Mouse (Mus musculus): ENCODE measurements at regions not wholly inside any gene's neighbourhood (a gene's known extent, or its start where the extent isn't known, plus 50 kb on each side); places are given as distances from the start of the nearest gene placed in this dataset.
"Not testable (repeated sequence)": the region's sequence is repeated elsewhere in the genome, so short reads cannot be mapped to it uniquely, and the experiment has no call there.

DNA sequence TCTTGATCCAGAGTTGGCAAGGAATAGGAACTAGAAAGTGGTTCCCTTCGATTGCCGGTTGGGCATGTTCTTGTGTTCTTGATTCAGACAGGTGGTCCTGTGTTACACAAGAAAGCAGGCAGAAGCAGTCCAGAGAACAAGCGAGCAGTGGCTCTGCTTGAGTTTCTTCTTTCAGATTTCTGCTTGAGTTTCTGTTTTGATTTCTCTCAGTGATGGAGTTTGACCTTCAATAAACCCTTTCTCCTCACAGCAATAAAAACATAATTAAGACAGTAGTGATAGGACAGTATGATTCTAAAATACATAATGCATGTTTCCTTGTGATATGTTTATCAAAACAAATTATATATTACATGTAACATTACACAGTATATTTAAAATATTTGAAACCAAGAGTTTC is 59.1 kb downstream of the Klf6 start:
- H3K27me3 ChIP-seq (ENCODE audit: control insufficient read depth, insufficient read depth, low read length): no peaks in the 10 kb centered on the region
- H3K9ac ChIP-seq (replicated peaks; ENCODE audit: low read length): no peak overlapping the region
- H3K4me2 ChIP-seq (ENCODE audit: low read depth, low read length): no peak overlapping the region
- no peaks in the 10 kb centered on the region for H3K36me3 ChIP-seq (replicated peaks; ENCODE audit: control insufficient read depth, insufficient read depth, low read depth, low read length)
- H3K4me3 ChIP-seq (ENCODE audit: low read depth, low read length): no peak overlapping the region
- no peak for DNase-seq (ENCODE audit: low spot score)
- no peaks in the 10 kb centered on the region for H3K9me3 ChIP-seq (replicated peaks; ENCODE audit: control insufficient read depth, low read length)
- no peak overlapping the region for H3K27ac ChIP-seq (replicated peaks; ENCODE audit: low read depth, low read length)
- WGBS: 74% methylated on average over 3 of the region's 3 CpGs
- ATAC-seq (replicated peaks; ENCODE audit: insufficient number of reproducible peaks, low FRiP score, low TSS enrichment, low read depth): no peak
- no peaks in the 10 kb centered on the region for H3K4me1 ChIP-seq (ENCODE audit: control insufficient read depth, insufficient read depth, low read length)

- DNase-seq (ENCODE audit: low spot score) (no peak), ATAC-seq (replicated peaks; ENCODE audit: insufficient number of reproducible peaks, low FRiP score, low TSS enrichment, low read depth) (no peak)
- 93% methylated on average over 2 of the region's 2 CpGs for WGBS
- Histone ChIP-seq H3K4me1 (ENCODE audit: control insufficient read depth, insufficient read depth, low read length) (no peaks in the 10 kb centered on the region), H3K9ac (replicated peaks; ENCODE audit: low read length) (no peak overlapping the region), H3K4me2 (ENCODE audit: low read depth, low read length) (no peak overlapping the region), H3K27me3 (ENCODE audit: control insufficient read depth, insufficient read depth, low read length) (no peaks in the 10 kb centered on the region), H3K27ac (replicated peaks; ENCODE audit: low read depth, low read length) (no peak overlapping the region), H3K4me3 (ENCODE audit: low read depth, low read length) (no peak overlapping the region), H3K36me3 (replicated peaks; ENCODE audit: control insufficient read depth, insufficient read depth, low read depth, low read length) (no peaks in the 10 kb centered on the region), H3K9me3 (replicated peaks; ENCODE audit: control insufficient read depth, low read length) (no peaks in the 10 kb centered on the region)
Measured at GRCm38 (mm10) chr13:5931433-5931832, 70.2 kb downstream of the Klf6 start.

DNA sequence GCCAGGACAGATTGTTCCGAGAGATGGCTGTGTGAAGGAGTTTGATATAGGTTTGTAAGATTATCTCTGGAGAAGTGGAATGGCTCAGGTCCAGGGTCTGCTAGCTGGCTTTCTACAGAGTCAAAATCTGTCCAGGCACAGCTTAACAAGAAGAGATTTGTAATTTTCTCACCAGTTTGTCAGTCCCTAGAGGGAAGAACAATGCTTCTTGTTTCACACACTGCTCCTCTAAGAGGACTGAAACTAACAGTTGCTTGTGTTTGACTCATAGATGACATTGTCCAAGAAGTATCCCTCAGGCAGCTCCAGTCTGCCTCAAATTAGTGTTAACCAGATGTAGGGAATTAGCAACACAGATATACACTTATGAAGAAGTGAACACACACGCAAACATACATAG is 76.2 kb downstream of the Klf6 start:
- no peak for ATAC-seq (replicated peaks; ENCODE audit: insufficient number of reproducible peaks, low FRiP score, low TSS enrichment, low read depth)
- 81% methylated on average over 2 of the region's 2 CpGs for WGBS

DNA sequence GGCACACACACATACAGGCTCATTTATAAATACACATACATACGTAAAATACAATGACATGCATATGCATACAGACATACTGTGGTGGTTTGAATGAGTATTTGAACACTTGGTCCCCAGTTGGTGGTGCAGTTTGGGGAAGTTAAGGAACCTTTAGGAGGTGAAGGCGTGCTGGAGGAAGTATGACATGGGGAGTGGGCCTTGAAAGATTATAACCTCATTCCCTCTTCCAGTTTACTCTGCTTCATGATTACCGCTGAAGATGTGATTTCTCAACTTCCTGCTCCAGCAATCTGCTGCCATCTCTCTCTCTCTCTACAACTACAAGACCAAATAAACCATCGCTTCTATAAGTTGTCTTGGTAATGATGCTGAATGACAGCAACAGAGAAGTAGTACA is 76.7 kb downstream of the Klf6 start:
- Histone ChIP-seq H3K27me3 (ENCODE audit: control insufficient read depth, insufficient read depth, low read length) (no peaks in the 10 kb centered on the region), H3K36me3 (replicated peaks; ENCODE audit: control insufficient read depth, insufficient read depth, low read depth, low read length) (no peaks in the 10 kb centered on the region), H3K9me3 (replicated peaks; ENCODE audit: control insufficient read depth, low read length) (no peaks in the 10 kb centered on the region), H3K4me1 (ENCODE audit: control insufficient read depth, insufficient read depth, low read length) (no peaks in the 10 kb centered on the region), H3K27ac (replicated peaks; ENCODE audit: low read depth, low read length) (no peak overlapping the region), H3K4me3 (ENCODE audit: low read depth, low read length) (no peak overlapping the region), H3K4me2 (ENCODE audit: low read depth, low read length) (no peak overlapping the region), H3K9ac (replicated peaks; ENCODE audit: low read length) (no peak overlapping the region)
- no peak for ATAC-seq (replicated peaks; ENCODE audit: insufficient number of reproducible peaks, low FRiP score, low TSS enrichment, low read depth)
- 84% methylated on average over 4 of the region's 4 CpGs for WGBS
- DNase-seq (ENCODE audit: low spot score): no peak

More for the DNA sequence above, 76.2 kb downstream of the Klf6 start:
- no peaks in the 10 kb centered on the region for H3K9me3 ChIP-seq (replicated peaks; ENCODE audit: control insufficient read depth, low read length)
- no peak overlapping the region for H3K9ac ChIP-seq (replicated peaks; ENCODE audit: low read length)
- H3K27ac ChIP-seq (replicated peaks; ENCODE audit: low read depth, low read length): no peak overlapping the region
- H3K36me3 ChIP-seq (replicated peaks; ENCODE audit: control insufficient read depth, insufficient read depth, low read depth, low read length): no peaks in the 10 kb centered on the region
- no peak overlapping the region for H3K4me3 ChIP-seq (ENCODE audit: low read depth, low read length)
- no peak overlapping the region for H3K4me2 ChIP-seq (ENCODE audit: low read depth, low read length)
- H3K4me1 ChIP-seq (ENCODE audit: control insufficient read depth, insufficient read depth, low read length): no peaks in the 10 kb centered on the region
- no peaks in the 10 kb centered on the region for H3K27me3 ChIP-seq (ENCODE audit: control insufficient read depth, insufficient read depth, low read length)
- DNase-seq (ENCODE audit: low spot score): no peak

DNA sequence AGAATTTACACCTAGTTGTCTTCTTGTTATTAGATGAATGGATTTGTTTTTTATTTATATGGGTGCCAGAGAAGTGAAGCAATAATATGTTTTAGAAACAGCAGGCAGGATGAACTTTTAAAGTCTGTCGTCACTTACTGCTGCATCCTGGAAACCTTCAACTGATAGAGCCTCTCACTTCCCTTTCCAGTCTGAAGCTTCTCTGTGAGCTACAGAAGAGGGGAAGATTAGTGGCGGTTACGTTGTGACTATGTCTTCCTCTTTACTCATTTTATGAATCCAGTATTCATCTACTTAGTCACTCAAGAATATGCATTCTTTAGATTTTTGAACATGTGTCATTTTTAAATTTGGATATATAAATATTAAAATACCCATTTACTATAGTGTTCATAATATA is 78.1 kb downstream of the Klf6 start:
- no peak overlapping the region for H3K27ac ChIP-seq (replicated peaks; ENCODE audit: low read depth, low read length)
- 89% methylated on average over 3 of the region's 3 CpGs for WGBS
- ATAC-seq (replicated peaks; ENCODE audit: insufficient number of reproducible peaks, low FRiP score, low TSS enrichment, low read depth): no peak
- H3K9me3 ChIP-seq (replicated peaks; ENCODE audit: control insufficient read depth, low read length): no peaks in the 10 kb centered on the region
- H3K9ac ChIP-seq (replicated peaks; ENCODE audit: low read length): no peak overlapping the region
- no peaks in the 10 kb centered on the region for H3K4me1 ChIP-seq (ENCODE audit: control insufficient read depth, insufficient read depth, low read length)
- H3K4me3 ChIP-seq (ENCODE audit: low read depth, low read length): no peak overlapping the region
- no peaks in the 10 kb centered on the region for H3K36me3 ChIP-seq (replicated peaks; ENCODE audit: control insufficient read depth, insufficient read depth, low read depth, low read length)
- H3K27me3 ChIP-seq (ENCODE audit: control insufficient read depth, insufficient read depth, low read length): no peaks in the 10 kb centered on the region
- no peak overlapping the region for H3K4me2 ChIP-seq (ENCODE audit: low read depth, low read length)
- no peak for DNase-seq (ENCODE audit: low spot score)

DNA sequence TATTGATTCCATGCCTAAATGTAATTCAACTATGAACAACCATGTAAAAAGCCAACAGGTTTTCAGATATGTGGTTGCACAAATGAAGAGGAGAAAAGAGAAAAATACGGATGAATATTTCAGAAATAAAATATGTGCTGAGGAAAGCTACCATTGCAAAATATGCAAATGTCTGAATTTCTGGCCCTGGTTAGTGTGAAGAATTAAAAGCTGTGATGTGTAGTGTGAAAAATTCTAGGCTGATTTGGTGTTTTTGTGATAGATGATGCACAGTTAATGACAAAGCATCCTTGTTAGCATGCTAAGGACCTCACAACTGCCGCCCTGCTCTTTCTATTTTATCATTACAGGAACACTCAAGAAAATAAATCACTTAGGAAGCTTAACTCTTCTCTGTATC is 91.6 kb downstream of the Klf6 start:
- Histone ChIP-seq H3K27me3 (ENCODE audit: control insufficient read depth, insufficient read depth, low read length) (no peaks in the 10 kb centered on the region), H3K9ac (replicated peaks; ENCODE audit: low read length) (no peak overlapping the region), H3K27ac (replicated peaks; ENCODE audit: low read depth, low read length) (no peak overlapping the region), H3K4me2 (ENCODE audit: low read depth, low read length) (no peak overlapping the region), H3K4me3 (ENCODE audit: low read depth, low read length) (no peak overlapping the region), H3K36me3 (replicated peaks; ENCODE audit: control insufficient read depth, insufficient read depth, low read depth, low read length) (no peaks in the 10 kb centered on the region), H3K4me1 (ENCODE audit: control insufficient read depth, insufficient read depth, low read length) (no peaks in the 10 kb centered on the region), H3K9me3 (replicated peaks; ENCODE audit: control insufficient read depth, low read length) (no peaks in the 10 kb centered on the region)
- WGBS: 83% methylated on average over 2 of the region's 2 CpGs
- ATAC-seq (replicated peaks; ENCODE audit: insufficient number of reproducible peaks, low FRiP score, low TSS enrichment, low read depth) (no peak), DNase-seq (ENCODE audit: low spot score) (no peak)

DNA sequence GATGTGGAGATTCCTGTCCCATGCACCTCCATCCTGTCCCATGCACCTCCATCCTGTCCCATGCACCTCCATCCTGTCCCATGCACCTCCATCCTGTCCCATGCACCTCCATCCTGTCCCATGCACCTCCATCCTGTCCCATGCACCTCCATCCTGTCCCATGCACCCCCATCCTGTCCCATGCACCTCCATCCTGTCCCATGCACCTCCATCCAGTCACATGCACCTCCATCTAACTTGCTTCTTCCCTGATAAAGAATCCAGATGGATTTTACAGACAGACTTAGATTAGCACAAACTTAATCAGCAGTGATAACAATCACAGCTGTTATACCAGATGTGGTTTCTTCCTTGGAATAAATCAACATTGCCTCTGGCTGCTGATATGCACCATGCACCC is 93.8 kb downstream of the Klf6 start:
- H3K27me3 ChIP-seq (ENCODE audit: control insufficient read depth, insufficient read depth, low read length); H3K4me1 ChIP-seq (ENCODE audit: control insufficient read depth, insufficient read depth, low read length); H3K36me3 ChIP-seq (replicated peaks; ENCODE audit: control insufficient read depth, insufficient read depth, low read depth, low read length); DNase-seq (ENCODE audit: low spot score); ATAC-seq (replicated peaks; ENCODE audit: insufficient number of reproducible peaks, low FRiP score, low TSS enrichment, low read depth); H3K27ac ChIP-seq (replicated peaks; ENCODE audit: low read depth, low read length); H3K9me3 ChIP-seq (replicated peaks; ENCODE audit: control insufficient read depth, low read length); H3K4me3 ChIP-seq (ENCODE audit: low read depth, low read length); H3K9ac ChIP-seq (replicated peaks; ENCODE audit: low read length); H3K4me2 ChIP-seq (ENCODE audit: low read depth, low read length): not testable (repeated sequence)

DNA sequence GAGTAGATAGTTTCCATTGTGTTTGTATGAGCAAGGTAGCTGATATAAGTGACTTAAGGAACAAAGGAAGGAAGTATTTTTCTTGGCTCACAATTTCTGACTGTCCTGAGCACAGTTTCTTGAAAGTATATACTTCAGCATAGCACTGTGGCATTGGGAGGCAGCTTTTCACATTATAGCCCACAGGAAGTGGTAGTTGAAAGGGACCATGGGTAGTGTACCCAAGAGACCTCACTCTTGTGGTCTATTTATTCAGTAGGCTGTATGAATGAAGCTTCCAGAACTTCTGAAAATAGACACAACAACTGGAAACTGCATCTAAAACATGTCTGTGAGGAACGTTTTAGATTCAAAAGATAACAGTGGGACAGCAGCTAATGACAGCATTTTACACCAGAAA is 94.9 kb downstream of the Klf6 start:
- H3K4me3 ChIP-seq (ENCODE audit: low read depth, low read length): no peak overlapping the region
- DNase-seq (ENCODE audit: low spot score) (no peak), ATAC-seq (replicated peaks; ENCODE audit: insufficient number of reproducible peaks, low FRiP score, low TSS enrichment, low read depth) (no peak)
- no peak overlapping the region for H3K9ac ChIP-seq (replicated peaks; ENCODE audit: low read length)
- H3K4me2 ChIP-seq (ENCODE audit: low read depth, low read length): no peak overlapping the region
- H3K27me3 ChIP-seq (ENCODE audit: control insufficient read depth, insufficient read depth, low read length): no peaks in the 10 kb centered on the region
- no peak overlapping the region for H3K27ac ChIP-seq (replicated peaks; ENCODE audit: low read depth, low read length)
- no peaks in the 10 kb centered on the region for H3K36me3 ChIP-seq (replicated peaks; ENCODE audit: control insufficient read depth, insufficient read depth, low read depth, low read length)
- H3K9me3 ChIP-seq (replicated peaks; ENCODE audit: control insufficient read depth, low read length): no peaks in the 10 kb centered on the region
- WGBS: 38% methylated on average over 1 of the region's 1 CpGs
- H3K4me1 ChIP-seq (ENCODE audit: control insufficient read depth, insufficient read depth, low read length): no peaks in the 10 kb centered on the region

- H3K4me1 ChIP-seq (ENCODE audit: control insufficient read depth, insufficient read depth, low read length): no peaks in the 10 kb centered on the region
- H3K9me3 ChIP-seq (replicated peaks; ENCODE audit: control insufficient read depth, low read length): no peaks in the 10 kb centered on the region
- no peaks in the 10 kb centered on the region for H3K36me3 ChIP-seq (replicated peaks; ENCODE audit: control insufficient read depth, insufficient read depth, low read depth, low read length)
- no peak overlapping the region for H3K27ac ChIP-seq (replicated peaks; ENCODE audit: low read depth, low read length)
- no peak for DNase-seq (ENCODE audit: low spot score)
- no peak overlapping the region for H3K4me3 ChIP-seq (ENCODE audit: low read depth, low read length)
- 88% methylated on average over 1 of the region's 1 CpGs for WGBS
- H3K4me2 ChIP-seq (ENCODE audit: low read depth, low read length): no peak overlapping the region
- no peak for ATAC-seq (replicated peaks; ENCODE audit: insufficient number of reproducible peaks, low FRiP score, low TSS enrichment, low read depth)
- H3K9ac ChIP-seq (replicated peaks; ENCODE audit: low read length): no peak overlapping the region
- H3K27me3 ChIP-seq (ENCODE audit: control insufficient read depth, insufficient read depth, low read length): no peaks in the 10 kb centered on the region
Measured at GRCm38 (mm10) chr13:5962947-5963346, 101.7 kb downstream of the Klf6 start.

Data from embryonic facial prominence, embryonic 11.5 days (tissue).